Mouse (Mus musculus) neutrophil, adult 65 days (primary cell): ENCODE measurements around the gene Glp1r. TPM values are rescaled to one million over a fixed set of nuclear protein-coding genes. Genes with fewer than 3 reads are reported as not detected.

Experiments used
- total RNA-seq: library from RNA; stranded (reverse); gene quantifications from 2 replicates; pipeline ENCODE4 v1.2.4, GENCODE M21; 2023

Gene Glp1r
- total RNA-seq: not detected in 2 replicates

DNA sequence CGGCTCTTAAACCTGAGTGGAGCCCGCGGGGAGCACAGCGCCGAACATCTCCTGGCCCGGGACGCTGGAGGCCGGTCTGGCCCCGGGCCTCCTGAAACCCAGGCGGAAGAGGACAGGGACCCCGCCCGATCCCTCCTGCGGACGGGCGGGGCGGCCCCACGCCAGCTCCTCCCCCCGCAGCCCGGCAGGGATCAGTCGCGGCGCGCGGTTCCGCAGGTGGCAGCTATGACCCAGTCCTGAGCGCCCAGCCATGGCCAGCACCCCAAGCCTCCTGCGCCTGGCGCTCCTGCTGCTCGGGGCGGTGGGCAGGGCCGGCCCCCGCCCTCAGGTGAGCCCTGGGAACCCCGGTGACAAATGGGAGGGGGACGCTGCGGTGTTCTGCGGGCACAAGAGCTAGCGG lies at the start of gene Glp1r:
Gene Glp1r (plus strand): TSS at position 191 of the 400 bp plus-strand sequence.

DNA sequence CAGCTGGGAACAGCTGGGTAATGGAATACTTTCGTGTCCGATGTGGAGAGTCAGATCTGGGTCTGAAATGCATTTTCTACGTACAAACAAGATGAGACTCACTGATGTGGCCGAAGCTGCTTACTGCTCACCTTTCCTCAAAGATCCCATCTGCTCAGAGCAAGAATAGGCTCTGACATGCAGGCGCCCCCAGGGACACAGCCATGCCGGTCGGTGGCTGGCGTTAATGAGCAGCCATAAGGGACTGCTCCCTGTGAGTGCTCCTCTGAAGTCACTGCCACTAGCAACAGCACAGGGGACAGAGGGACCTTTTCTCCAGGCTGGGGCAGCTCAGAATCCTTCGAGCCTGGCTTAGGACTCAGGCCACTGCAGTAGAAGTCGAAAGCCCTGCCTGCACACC lies 52.7 kb downstream of the Glp1r start, which contains the start of gene Umodl1:
Gene Umodl1 (plus strand): TSS at position 301 of the 400 bp plus-strand sequence.

Other genes with a start within 250 kb of the Glp1r start
- gene Umodl1, start 52.8 kb downstream of the Glp1r start, total RNA-seq: not detected in 2 replicates
- gene Abcg1, start 155.9 kb downstream of the Glp1r start, total RNA-seq: 64.8 and 82.2 TPM in 2 replicates
- gene Tff3, start 227.8 kb downstream of the Glp1r start, total RNA-seq: not detected in 2 replicates
- not detected in 2 replicates for gene Tff2, start 242.5 kb downstream of the Glp1r start, total RNA-seq